Mouse (Mus musculus): ENCODE results near the gene Twist1. TPM values are rescaled to one million over a fixed set of nuclear protein-coding genes. Genes with fewer than 3 reads are reported as not detected.

The Twist1 gene
- polyA plus RNA-seq, 1 experiment from 2014 or later, result 0.14 TPM

GRCm38 (mm10) chr12:33965661-33966360 is 8.3 kb downstream of the Twist1 start:
- H3K9ac ChIP-seq (replicated peaks; ENCODE audit: low read depth), result no peak overlapping the region
- peaks cover 77% of the 10 kb centered on the region for H3K27me3 ChIP-seq (replicated peaks; ENCODE audit: insufficient read depth, low read length)
- no peaks in the 10 kb centered on the region for H3K36me3 ChIP-seq (ENCODE audit: insufficient read depth, low read length)
- H3K4me2 ChIP-seq (replicated peaks; ENCODE audit: low read depth, low read length), result no peak overlapping the region
- no peaks in the 10 kb centered on the region for H3K9me3 ChIP-seq (ENCODE audit: low read length)
- H3K4me3 ChIP-seq (ENCODE audit: low read depth, low read length), result no peak overlapping the region
- DNase-seq (ENCODE audit: low spot score) (no peak), ATAC-seq (no peak)
- H3K4me1 ChIP-seq (ENCODE audit: insufficient read depth, low read depth, low read length), result no peaks in the 10 kb centered on the region
- no peak for TF ChIP-seq EP300 (IDR thresholded peaks at IDR 0.05)
- no peak for TF ChIP-seq CTCF (IDR thresholded peaks at IDR 0.05)
- no peak overlapping the region for H3K27ac ChIP-seq (ENCODE audit: low read length)
- 12% methylated on average over 5 of the region's 5 CpGs for WGBS

- ATAC-seq (no peak), DNase-seq (ENCODE audit: low spot score) (no peak)
- Histone ChIP-seq H3K4me2 (replicated peaks; ENCODE audit: low read depth, low read length) (no peak overlapping the region), H3K9me3 (ENCODE audit: low read length) (no peaks in the 10 kb centered on the region), H3K36me3 (ENCODE audit: insufficient read depth, low read length) (no peaks in the 10 kb centered on the region), H3K9ac (replicated peaks; ENCODE audit: low read depth) (no peak overlapping the region), H3K4me3 (ENCODE audit: low read depth, low read length) (no peak overlapping the region), H3K27ac (ENCODE audit: low read length) (no peak overlapping the region), H3K4me1 (ENCODE audit: insufficient read depth, low read depth, low read length) (no peaks in the 10 kb centered on the region), H3K27me3 (replicated peaks; ENCODE audit: insufficient read depth, low read length) (peaks cover 68% of the 10 kb centered on the region)
- 2% methylated on average over 35 of the region's 35 CpGs for whole genome bisulfite sequencing
- TF ChIP-seq CTCF (IDR thresholded peaks at IDR 0.05), result no peak
- no peak for TF ChIP-seq EP300 (IDR thresholded peaks at IDR 0.05)
These were observed 9.3 kb downstream of the Twist1 start for GRCm38 (mm10) chr12:33966490-33967415.

- no peak overlapping the region for H3K9ac ChIP-seq (replicated peaks; ENCODE audit: low read depth)
- H3K4me2 ChIP-seq (replicated peaks; ENCODE audit: low read depth, low read length), result no peak overlapping the region
- peaks cover 61% of the 10 kb centered on the region for H3K27me3 ChIP-seq (replicated peaks; ENCODE audit: insufficient read depth, low read length)
- no peaks in the 10 kb centered on the region for H3K4me1 ChIP-seq (ENCODE audit: insufficient read depth, low read depth, low read length)
- DNase-seq (ENCODE audit: low spot score) (no peak), ATAC-seq (no peak)
- H3K36me3 ChIP-seq (ENCODE audit: insufficient read depth, low read length), result no peaks in the 10 kb centered on the region
- WGBS, result 2% methylated on average over 21 of the region's 21 CpGs
- TF ChIP-seq CTCF (IDR thresholded peaks at IDR 0.05) (no peak), EP300 (IDR thresholded peaks at IDR 0.05) (no peak)
- no peak overlapping the region for H3K27ac ChIP-seq (ENCODE audit: low read length)
- no peak overlapping the region for H3K4me3 ChIP-seq (ENCODE audit: low read depth, low read length)
- H3K9me3 ChIP-seq (ENCODE audit: low read length), result no peaks in the 10 kb centered on the region
These were observed 10.0 kb downstream of the Twist1 start for GRCm38 (mm10) chr12:33967514-33967913.

GRCm38 (mm10) chr12:33968041-33968897 is 10.8 kb downstream of the Twist1 start:
- no peak for ATAC-seq
- peaks cover 55% of the 10 kb centered on the region for H3K27me3 ChIP-seq (replicated peaks; ENCODE audit: insufficient read depth, low read length)

GRCm38 (mm10) chr12:33968898-33969178 is 11.4 kb downstream of the Twist1 start:
- no peak overlapping the region for H3K27ac ChIP-seq (ENCODE audit: low read length)
- peaks cover 49% of the 10 kb centered on the region for H3K27me3 ChIP-seq (replicated peaks; ENCODE audit: insufficient read depth, low read length)
- ATAC-seq (no peak), DNase-seq (ENCODE audit: low spot score) (no peak)
- no peak overlapping the region for H3K4me2 ChIP-seq (replicated peaks; ENCODE audit: low read depth, low read length)
- no peaks in the 10 kb centered on the region for H3K4me1 ChIP-seq (ENCODE audit: insufficient read depth, low read depth, low read length)
- no peak overlapping the region for H3K4me3 ChIP-seq (ENCODE audit: low read depth, low read length)
- H3K9me3 ChIP-seq (ENCODE audit: low read length), result no peaks in the 10 kb centered on the region
- H3K9ac ChIP-seq (replicated peaks; ENCODE audit: low read depth), result no peak overlapping the region
- WGBS, result 11% methylated on average over 4 of the region's 4 CpGs
- no peak for TF ChIP-seq EP300 (IDR thresholded peaks at IDR 0.05)
- no peak for TF ChIP-seq CTCF (IDR thresholded peaks at IDR 0.05)
- H3K36me3 ChIP-seq (ENCODE audit: insufficient read depth, low read length), result no peaks in the 10 kb centered on the region

More at GRCm38 (mm10) chr12:33968041-33968897, 10.8 kb downstream of the Twist1 start:
- no peak for TF ChIP-seq CTCF (IDR thresholded peaks at IDR 0.05)
- no peaks in the 10 kb centered on the region for H3K4me1 ChIP-seq (ENCODE audit: insufficient read depth, low read depth, low read length)
- H3K4me2 ChIP-seq (replicated peaks; ENCODE audit: low read depth, low read length), result no peak overlapping the region
- no peaks in the 10 kb centered on the region for H3K36me3 ChIP-seq (ENCODE audit: insufficient read depth, low read length)
- H3K9ac ChIP-seq (replicated peaks; ENCODE audit: low read depth), result no peak overlapping the region
- H3K27ac ChIP-seq (ENCODE audit: low read length), result no peak overlapping the region
- no peak overlapping the region for H3K4me3 ChIP-seq (ENCODE audit: low read depth, low read length)
- under 1% methylated on average over 37 of the region's 37 CpGs for whole genome bisulfite sequencing
- DNase-seq (ENCODE audit: low spot score), result no peak
- no peaks in the 10 kb centered on the region for H3K9me3 ChIP-seq (ENCODE audit: low read length)

GRCm38 (mm10) chr12:33980159-33980558 is 22.7 kb downstream of the Twist1 start:
- Histone ChIP-seq H3K27ac (ENCODE audit: low read length) (no peak overlapping the region), H3K36me3 (ENCODE audit: insufficient read depth, low read length) (no peaks in the 10 kb centered on the region)

More at GRCm38 (mm10) chr12:33980159-33980558, 22.7 kb downstream of the Twist1 start:
- ATAC-seq (no peak), DNase-seq (ENCODE audit: low spot score) (no peak)
- Histone ChIP-seq H3K4me2 (replicated peaks; ENCODE audit: low read depth, low read length) (no peak overlapping the region), H3K27me3 (replicated peaks; ENCODE audit: insufficient read depth, low read length) (peaks cover 3% of the 10 kb centered on the region; the same call in 1 of the 2 replicates), H3K9me3 (ENCODE audit: low read length) (no peaks in the 10 kb centered on the region), H3K9ac (replicated peaks; ENCODE audit: low read depth) (no peak overlapping the region), H3K4me3 (ENCODE audit: low read depth, low read length) (no peak overlapping the region), H3K4me1 (ENCODE audit: insufficient read depth, low read depth, low read length) (no peaks in the 10 kb centered on the region)
- no peak for TF ChIP-seq EP300 (IDR thresholded peaks at IDR 0.05)
- TF ChIP-seq CTCF (IDR thresholded peaks at IDR 0.05), result no peak
- 78% methylated on average over 4 of the region's 4 CpGs for WGBS

Measured in lung, postnatal 0 days (tissue).